ENCODE assay signal across 28 mouse cellular contexts in genomic region chr13:99630800-99631199, GRCm38 (mm10).
DNase-seq lines count a peak whose midpoint lies in the region; ATAC-seq lines count a peak whose summit lies in the region.
"Had no signal": no experiment of that assay in that cellular context is flagged by ENCODE, and none has a peak within 500 bp of the region (broad histone marks: within the 10 kb centered on the region; RNA-seq: fewer than 3 reads in every experiment).

No protein-coding gene starts in this region.

- H3K9ac ChIP-seq in forebrain, embryonic 14.5 days (ENCODE audit: low read length): no peak overlapping the region
- H3K9ac ChIP-seq in forebrain, embryonic 13.5 days: no peak overlapping the region
- H3K9ac ChIP-seq: embryonic facial prominence, embryonic 13.5 days; embryonic facial prominence, embryonic 15.5 days; forebrain, embryonic 12.5 days had no signal

- no peaks in the 10 kb centered on the region for H3K36me3 ChIP-seq in forebrain, embryonic 14.5 days (ENCODE audit: control insufficient read depth, insufficient read depth, low read length)
- no peaks in the 10 kb centered on the region for H3K36me3 ChIP-seq in forebrain, embryonic 13.5 days (ENCODE audit: poor library complexity, severe bottlenecking)
- no peaks in the 10 kb centered on the region for H3K36me3 ChIP-seq in heart, embryonic 10.5 days
- H3K36me3 ChIP-seq: embryonic facial prominence, embryonic 13.5 days; embryonic facial prominence, embryonic 15.5 days; forebrain, embryonic 10.5 days; forebrain, embryonic 12.5 days; G1E had no signal

- H3K27ac ChIP-seq in forebrain, embryonic 14.5 days (ENCODE audit: low read depth, low read length): no peak overlapping the region
- no peak overlapping the region for H3K27ac ChIP-seq in forebrain, embryonic 13.5 days
- H3K27ac ChIP-seq in heart, embryonic 10.5 days: no peak overlapping the region
- H3K27ac ChIP-seq: embryonic facial prominence, embryonic 13.5 days; embryonic facial prominence, embryonic 15.5 days; forebrain, embryonic 12.5 days had no signal

- no peak overlapping the region for H3K4me2 ChIP-seq in forebrain, embryonic 14.5 days (ENCODE audit: low read length)
- no peak overlapping the region for H3K4me2 ChIP-seq in forebrain, embryonic 13.5 days
- H3K4me2 ChIP-seq: embryonic facial prominence, embryonic 13.5 days; embryonic facial prominence, embryonic 15.5 days; forebrain, embryonic 12.5 days had no signal

- DNase-seq in forebrain, embryonic 14.5 days (ENCODE audit: low spot score): peak; percentile 15
- DNase-seq in heart, embryonic 10.5 days (ENCODE audit: low spot score): peak; percentile 25
- DNase-seq in heart, postnatal 4 days: no peak
- DNase-seq in layer of hippocampus, adult 9-11 months: peak; percentile 45
- DNase-seq in layer of hippocampus, postnatal 36 days: no peak
- peak; percentile 15 for DNase-seq in telencephalon, adult 2 months (ENCODE audit: low read depth, low spot score)
- DNase-seq: adrenal gland, adult 8-10 months; adrenal gland, postnatal 14 days; adrenal gland, postnatal 36 days; B cell, adult 2 months; cerebellum, adult 11-12 months; cerebellum, adult 8-10 months; cerebellum, adult 9-11 months; cerebellum, postnatal 14 days; cerebellum, postnatal 36 days; embryo, embryonic 11 days had no signal

- no peak overlapping the region for H3K4me3 ChIP-seq in forebrain, embryonic 14.5 days (ENCODE audit: low read depth, low read length)
- H3K4me3 ChIP-seq in forebrain, embryonic 13.5 days: no peak overlapping the region
- H3K4me3 ChIP-seq in heart, embryonic 10.5 days: no peak overlapping the region
- H3K4me3 ChIP-seq: embryonic facial prominence, embryonic 13.5 days; embryonic facial prominence, embryonic 15.5 days; erythroblast, embryonic 14.5 days; forebrain, embryonic 10.5 days; forebrain, embryonic 12.5 days had no signal

- H3K4me1 ChIP-seq in forebrain, embryonic 14.5 days (ENCODE audit: control insufficient read depth, insufficient read depth, low read length): 0 out of 2 replicates have a peak, but pooled peaks cover 2% of the 10 kb centered on the region
- H3K4me1 ChIP-seq in forebrain, embryonic 13.5 days: no peaks in the 10 kb centered on the region
- peaks cover 5% of the 10 kb centered on the region; the same call in 1 of the 2 replicates for H3K4me1 ChIP-seq in heart, embryonic 10.5 days
- H3K4me1 ChIP-seq: embryonic facial prominence, embryonic 13.5 days; embryonic facial prominence, embryonic 15.5 days; forebrain, embryonic 10.5 days; forebrain, embryonic 12.5 days had no signal

- no peaks in the 10 kb centered on the region for H3K27me3 ChIP-seq in forebrain, embryonic 14.5 days (replicated peaks; ENCODE audit: control insufficient read depth, insufficient read depth, low read length)
- no peaks in the 10 kb centered on the region for H3K27me3 ChIP-seq in forebrain, embryonic 13.5 days
- no peaks in the 10 kb centered on the region for H3K27me3 ChIP-seq in heart, embryonic 10.5 days (ENCODE audit: insufficient read depth, poor library complexity, severe bottlenecking)
- H3K27me3 ChIP-seq: CH12.LX; embryonic facial prominence, embryonic 13.5 days; embryonic facial prominence, embryonic 15.5 days; forebrain, embryonic 12.5 days; Patski had no signal

- no peaks in the 10 kb centered on the region for H3K9me3 ChIP-seq in forebrain, embryonic 14.5 days (replicated peaks; ENCODE audit: control insufficient read depth, low read length)
- H3K9me3 ChIP-seq in forebrain, embryonic 13.5 days (replicated peaks): no peaks in the 10 kb centered on the region
- no peaks in the 10 kb centered on the region for H3K9me3 ChIP-seq in heart, embryonic 10.5 days
- H3K9me3 ChIP-seq: embryonic facial prominence, embryonic 13.5 days; embryonic facial prominence, embryonic 15.5 days; forebrain, embryonic 10.5 days; forebrain, embryonic 12.5 days had no signal

- 84% methylated on average over 3 of the region's 3 CpGs for WGBS in forebrain, embryonic 14.5 days
- WGBS in forebrain, embryonic 13.5 days: 89% methylated on average over 3 of the region's 3 CpGs
- 86% methylated on average over 3 of the region's 3 CpGs for WGBS in heart, embryonic 10.5 days

- no peak for ATAC-seq in forebrain, embryonic 14.5 days
- ATAC-seq in forebrain, embryonic 13.5 days: no peak
- ATAC-seq: activated CD4-positive, CD25-positive, alpha-beta regulatory T cell, adult 4 months; CD4-positive, CD25-positive, alpha-beta regulatory T cell, adult 4 months; forebrain, embryonic 16.5 days; Patski had no signal

Comparison
In these comparisons a context has a peak if more than half of its experiments do, and no peak if none do; other contexts are left out.
1. DNase-seq: peak in forebrain, embryonic 14.5 days (single experiment), heart, embryonic 10.5 days (single experiment), layer of hippocampus, adult 9-11 months (single experiment) and telencephalon, adult 2 months (single experiment); none in heart, postnatal 4 days (single experiment) and layer of hippocampus, postnatal 36 days (0 of 2).